Mouse (Mus musculus): Measurements from ENCODE around the gene Gramd1c.

The Gramd1c gene

DNA sequence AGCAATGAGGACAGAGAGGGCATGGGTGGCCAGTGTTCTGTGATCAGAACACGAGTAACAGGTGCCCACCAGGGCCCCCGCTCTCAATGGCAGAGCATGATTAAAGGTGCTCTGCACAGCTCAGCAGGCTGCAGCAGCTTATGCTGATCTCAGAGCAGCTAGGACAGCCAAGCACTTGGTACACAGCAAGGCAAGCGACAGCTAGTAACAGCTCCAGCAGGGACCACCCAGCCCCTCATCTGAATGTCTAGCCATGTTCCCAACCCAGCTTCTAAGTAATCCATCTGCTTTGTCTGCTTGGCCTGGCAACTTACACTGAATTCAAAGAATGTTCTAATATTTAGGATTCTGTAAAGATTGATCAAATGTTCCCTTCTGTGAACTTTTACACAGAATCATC is 99.4 kb downstream of the Gramd1c start:
- no peak for DNase-seq (ENCODE audit: extremely low read depth, low read depth, low spot score)

GRCm38 (mm10) chr16:43963291-43963690 is 99.9 kb downstream of the Gramd1c start:
- DNase-seq (ENCODE audit: extremely low read depth, low read depth, low spot score): no peak

DNA sequence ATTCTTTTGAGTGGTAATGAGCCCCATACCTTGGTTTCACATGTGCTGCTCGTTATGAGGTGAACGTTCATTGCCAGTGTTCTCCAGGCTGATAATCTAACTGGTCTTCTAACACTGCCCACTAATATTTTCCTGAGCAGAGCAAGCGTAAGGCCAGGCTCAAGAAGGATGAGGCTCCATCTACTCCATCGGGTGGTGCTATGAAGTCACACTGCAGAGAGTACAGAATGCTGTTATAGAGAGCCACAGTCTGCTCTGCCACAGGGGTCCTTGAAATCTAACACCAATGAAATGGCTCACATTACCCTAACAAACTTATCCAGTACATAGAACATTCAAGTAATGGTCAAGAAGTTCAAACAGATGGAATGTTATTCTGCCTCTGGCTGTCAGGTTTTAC is 105.1 kb downstream of the Gramd1c start:
- no peak for DNase-seq (ENCODE audit: extremely low read depth, low read depth, low spot score)

- DNase-seq (ENCODE audit: extremely low read depth, low read depth, low spot score): no peak
These were observed 108.2 kb downstream of the Gramd1c start for GRCm38 (mm10) chr16:43954913-43955312.

DNA sequence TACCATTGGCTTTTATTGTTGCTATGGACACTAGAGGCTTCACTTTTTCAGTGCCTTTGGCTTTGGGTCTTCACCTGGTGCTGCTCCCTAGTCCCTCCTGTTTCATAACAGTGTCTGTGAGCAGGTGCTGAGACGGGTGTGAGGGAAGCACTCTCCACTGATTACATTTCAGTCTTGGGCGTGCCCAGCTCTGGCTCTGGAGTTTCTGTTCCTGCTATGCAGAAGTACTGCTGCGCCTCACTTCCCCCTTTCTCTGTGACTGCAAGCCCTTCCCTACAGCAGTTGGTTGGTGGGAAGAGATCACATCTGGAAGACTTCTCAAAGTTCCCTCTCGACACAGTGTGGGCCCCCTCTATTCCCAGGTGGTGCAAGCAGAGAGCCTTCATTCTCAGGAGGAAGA is 111.6 kb downstream of the Gramd1c start:
- DNase-seq (ENCODE audit: extremely low read depth, low read depth, low spot score): no peak

GRCm38 (mm10) chr16:43945869-43946268 is 117.3 kb downstream of the Gramd1c start:
- DNase-seq (ENCODE audit: extremely low read depth, low read depth, low spot score): no peak

DNA sequence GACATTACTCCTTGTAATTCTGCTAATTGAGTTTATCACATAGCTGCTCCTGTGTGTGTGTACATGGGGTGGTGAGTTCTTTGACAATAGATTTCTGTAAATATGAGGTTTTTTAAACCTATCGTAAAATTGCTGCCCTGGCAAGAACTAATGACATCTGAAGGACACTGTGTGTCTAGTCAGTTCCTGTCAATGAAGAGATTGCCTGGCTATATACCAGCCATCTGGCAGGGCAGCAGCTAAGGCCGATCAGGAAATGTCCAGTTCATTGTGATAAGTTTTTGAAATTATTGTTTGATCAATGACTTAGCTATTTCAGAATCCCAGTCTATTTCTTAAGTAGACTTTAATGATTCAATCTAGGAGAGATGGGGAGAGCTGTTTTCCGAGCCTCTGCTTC is 117.8 kb downstream of the Gramd1c start:
- DNase-seq (ENCODE audit: extremely low read depth, low read depth, low spot score): no peak

GRCm38 (mm10) chr16:43940846-43941245 is 122.3 kb downstream of the Gramd1c start:
- DNase-seq (ENCODE audit: extremely low read depth, low read depth, low spot score): no peak

DNA sequence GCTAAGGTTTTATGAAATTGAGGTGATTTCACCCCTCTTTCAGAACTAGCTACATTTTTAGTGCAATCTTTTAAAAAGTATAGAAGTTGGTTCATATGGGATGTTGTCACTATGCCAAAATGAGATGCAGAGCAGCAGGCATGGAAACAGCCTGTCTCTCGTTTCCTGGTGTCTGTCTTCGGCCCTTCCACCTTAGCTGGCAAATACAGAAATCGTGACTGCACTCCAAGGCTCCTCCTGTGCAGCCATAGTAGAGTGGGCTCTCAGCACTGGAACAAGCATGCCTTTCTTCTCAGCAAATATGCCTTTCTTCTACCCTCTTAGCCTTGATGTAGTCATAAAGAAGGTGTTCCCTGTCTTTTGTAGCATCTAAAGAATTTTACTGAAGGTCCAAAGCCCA is 127.3 kb downstream of the Gramd1c start:
- DNase-seq (ENCODE audit: extremely low read depth, low read depth, low spot score): no peak

DNA sequence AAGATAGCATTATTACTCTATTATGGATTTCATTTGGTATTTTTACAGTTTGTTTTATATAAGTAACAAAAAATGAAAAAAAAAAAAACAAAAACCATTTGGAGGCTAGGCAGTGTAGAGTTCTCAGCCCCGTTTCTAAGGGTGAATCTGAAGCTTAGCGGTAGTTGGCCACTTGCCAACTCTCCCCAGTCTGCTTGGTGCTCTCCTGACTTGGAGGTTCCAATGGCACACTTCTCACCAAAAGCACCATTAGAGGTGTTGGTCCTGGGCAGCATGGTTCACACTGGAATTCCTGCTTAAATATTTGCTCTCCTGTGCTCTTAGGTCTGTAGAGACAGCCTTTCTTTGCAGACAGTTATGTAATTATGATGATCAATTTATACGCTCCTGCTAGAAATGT is 127.8 kb downstream of the Gramd1c start:
- DNase-seq (ENCODE audit: extremely low read depth, low read depth, low spot score): no peak

GRCm38 (mm10) chr16:43934856-43935255 is 128.3 kb downstream of the Gramd1c start:
- no peak for DNase-seq (ENCODE audit: extremely low read depth, low read depth, low spot score)

DNA sequence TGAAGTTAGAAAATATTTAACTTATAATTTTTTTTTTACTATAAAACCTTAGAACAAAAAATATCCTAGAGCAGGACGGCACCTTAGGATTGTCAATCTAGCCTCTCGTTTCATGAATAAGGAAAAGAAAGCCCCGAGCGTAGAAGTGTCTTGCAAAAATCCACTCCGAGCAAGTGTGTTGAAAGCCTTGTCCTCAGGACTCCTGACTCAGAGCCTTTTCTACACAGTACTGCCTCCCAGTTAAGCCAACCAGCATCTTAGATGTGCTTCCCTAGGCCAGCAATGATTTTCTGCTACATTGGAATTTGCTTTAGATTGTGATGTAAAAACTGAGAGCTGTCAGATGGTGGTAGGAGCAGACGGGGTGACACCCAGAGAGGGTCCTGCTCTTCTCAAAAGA is 130.1 kb downstream of the Gramd1c start:
- no peak for DNase-seq (ENCODE audit: extremely low read depth, low read depth, low spot score)

DNA sequence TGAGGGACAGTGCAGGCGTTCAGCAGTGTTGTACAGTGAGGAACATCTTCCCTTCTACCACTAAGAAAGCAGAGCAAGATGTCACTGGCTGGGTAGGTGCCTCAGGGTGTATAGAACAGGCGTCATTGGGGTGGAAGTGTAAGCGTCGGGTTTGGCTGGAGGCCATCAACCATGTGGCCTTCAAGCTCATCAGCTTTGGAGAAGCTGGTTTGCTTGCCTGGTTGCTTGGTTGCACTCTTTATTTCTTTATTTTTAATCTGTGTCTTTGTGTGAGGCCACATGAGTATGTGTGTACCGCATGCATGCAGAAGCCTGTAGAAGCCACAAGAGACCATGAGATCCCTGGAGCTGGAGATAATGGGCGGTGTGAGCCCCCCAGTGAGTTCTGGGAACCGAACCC is 130.8 kb downstream of the Gramd1c start:
- no peak for DNase-seq (ENCODE audit: extremely low read depth, low read depth, low spot score)

- no peak for DNase-seq (ENCODE audit: extremely low read depth, low read depth, low spot score)
These were observed 131.6 kb downstream of the Gramd1c start for GRCm38 (mm10) chr16:43931502-43931901.

GRCm38 (mm10) chr16:43930577-43930976 is 132.6 kb downstream of the Gramd1c start:
- DNase-seq (ENCODE audit: extremely low read depth, low read depth, low spot score): no peak

Data from fat pad, adult 2 months (tissue).